Mouse (Mus musculus): Measurements from ENCODE around the gene Ddah1.

DNA sequence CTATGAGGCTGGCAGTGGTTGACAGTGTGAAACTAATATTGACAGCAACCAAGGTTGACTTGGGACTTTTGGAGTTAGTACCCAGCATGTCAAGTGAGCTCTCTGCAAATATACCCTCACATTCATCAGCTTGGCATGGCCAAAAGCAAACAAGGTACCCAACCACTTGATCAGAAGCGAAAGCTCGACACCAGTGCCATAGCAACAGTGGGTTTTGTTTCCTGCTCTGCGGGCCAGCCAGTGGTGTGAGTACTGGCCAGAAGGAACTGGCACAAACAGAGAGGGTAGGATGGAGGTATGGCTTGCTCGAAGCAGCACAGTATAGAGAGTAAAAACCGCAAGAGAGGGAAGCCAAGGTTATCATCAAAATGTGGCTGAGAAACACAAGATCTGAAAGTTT is 157.9 kb downstream of the Ddah1 start:
- TF ChIP-seq CTCF (IDR thresholded peaks at IDR 0.05; ENCODE audit: low read depth) (no peak), EP300 (optimal IDR thresholded peaks at IDR 0.05) (no peak)
